Mouse (Mus musculus): ENCODE data around the gene Hoga1.

The Hoga1 gene

DNA sequence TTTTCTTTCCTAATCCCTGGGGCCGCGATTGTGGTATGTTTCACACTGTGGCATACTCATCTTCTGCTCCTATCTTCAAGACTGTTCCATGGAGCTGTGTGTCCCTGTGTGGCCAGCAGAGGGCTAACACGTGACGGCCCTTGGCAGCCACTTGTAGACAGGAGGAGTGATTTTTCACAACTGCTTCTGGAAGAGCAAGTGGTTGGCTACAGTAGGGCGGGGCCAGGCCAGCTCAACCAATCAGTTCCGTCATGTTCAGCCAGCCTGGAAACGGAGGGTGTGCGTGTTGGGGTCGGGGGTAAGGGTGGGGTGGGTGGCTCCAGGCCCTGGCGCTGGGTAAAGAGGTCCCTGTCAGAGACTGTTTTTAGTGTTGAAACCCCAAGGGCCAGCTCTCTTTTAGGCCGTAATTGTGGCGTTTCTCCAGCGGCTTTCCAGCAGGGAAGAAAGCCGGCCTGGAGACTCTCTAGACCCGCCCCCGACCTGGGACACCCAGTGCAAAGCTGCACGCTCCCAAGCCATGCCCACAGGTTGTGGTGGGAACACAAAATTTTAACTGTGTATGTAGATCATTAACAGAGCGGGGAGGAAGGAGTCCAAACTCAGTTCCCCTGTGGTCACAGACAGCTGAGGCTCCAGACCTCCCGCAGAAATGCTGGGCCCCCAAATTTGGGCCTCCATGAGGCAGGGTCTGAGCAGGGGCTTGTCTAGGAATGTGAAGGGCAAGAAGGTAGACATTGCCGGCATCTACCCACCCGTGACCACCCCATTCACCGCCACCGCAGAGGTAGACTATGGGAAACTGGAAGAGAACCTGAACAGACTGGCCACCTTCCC lies at the start of gene Hoga1:
Gene Hoga1 (plus strand): TSS at position 342 of the 834 bp plus-strand sequence.
- peak; percentile 12; the same call in 1 of the 2 replicates for TF ChIP-seq GATA4 (IDR thresholded peaks at IDR 0.05; ENCODE audit: insufficient replicate concordance, low read length)

DNA sequence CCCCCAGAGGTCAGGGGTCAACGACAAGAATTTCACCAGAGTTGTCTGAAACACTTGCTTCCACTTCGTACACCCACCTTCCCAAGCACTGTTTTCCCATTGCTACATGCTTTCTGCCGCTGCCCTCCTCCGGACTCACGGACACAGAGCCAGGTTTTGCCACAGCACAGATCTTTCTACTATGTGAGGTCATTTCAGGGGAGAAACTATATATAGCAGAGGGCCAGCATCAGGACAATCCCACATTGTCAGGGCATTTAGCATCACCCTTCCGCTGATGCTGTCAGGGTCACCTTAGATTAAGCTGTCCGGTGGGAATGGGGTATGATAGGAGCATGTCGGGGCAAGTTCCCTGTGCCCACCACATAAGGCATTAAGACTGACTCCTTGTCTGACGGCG lies 48.3 kb upstream of the Hoga1 start:
- TF ChIP-seq GATA4 (IDR thresholded peaks at IDR 0.05; ENCODE audit: insufficient replicate concordance, low read length): no peak

DNA sequence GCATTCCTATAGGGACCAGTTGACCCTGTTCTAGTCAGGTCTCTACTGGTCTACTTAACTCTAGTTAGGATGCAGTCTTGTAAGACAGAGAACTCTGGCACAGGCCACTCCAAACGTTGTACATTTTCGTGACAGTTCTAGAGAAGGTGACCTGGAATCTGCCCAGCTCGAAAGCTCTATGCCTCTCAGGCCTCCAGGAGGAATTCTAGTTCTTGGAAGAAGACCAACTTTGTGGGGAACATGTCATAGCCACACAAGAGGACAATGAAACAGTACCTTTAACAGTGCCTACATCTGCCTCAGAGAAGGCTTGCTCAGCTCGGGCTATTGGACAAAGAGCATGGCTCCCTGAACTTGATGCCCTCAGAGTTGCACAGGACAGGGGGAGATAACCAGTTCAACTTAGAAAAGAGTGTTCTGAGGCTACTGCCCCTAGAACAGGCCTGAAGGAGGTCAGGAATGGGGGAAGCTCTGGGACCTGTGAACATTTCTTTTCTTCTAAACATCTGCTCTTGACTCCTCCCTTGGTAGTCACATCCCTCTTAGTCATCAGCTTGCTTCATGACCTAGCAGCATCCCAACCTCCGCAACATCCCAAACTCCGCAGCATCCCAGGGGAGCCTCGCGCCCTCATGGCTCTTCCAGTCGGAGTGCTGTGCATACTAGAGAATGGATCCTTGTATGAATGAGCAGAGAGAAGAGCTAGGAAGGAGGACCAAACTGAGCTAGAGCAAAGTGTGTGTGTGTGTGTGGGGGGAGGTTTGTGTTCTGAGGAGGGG lies 46.5 kb upstream of the Hoga1 start:
- TF ChIP-seq GATA4 (IDR thresholded peaks at IDR 0.05; ENCODE audit: insufficient replicate concordance, low read length): no peak

GRCm38 (mm10) chr19:41999688-42000283 lies 45.6 kb upstream of the Hoga1 start:
- no peak for TF ChIP-seq GATA4 (IDR thresholded peaks at IDR 0.05; ENCODE audit: insufficient replicate concordance, low read length)

DNA sequence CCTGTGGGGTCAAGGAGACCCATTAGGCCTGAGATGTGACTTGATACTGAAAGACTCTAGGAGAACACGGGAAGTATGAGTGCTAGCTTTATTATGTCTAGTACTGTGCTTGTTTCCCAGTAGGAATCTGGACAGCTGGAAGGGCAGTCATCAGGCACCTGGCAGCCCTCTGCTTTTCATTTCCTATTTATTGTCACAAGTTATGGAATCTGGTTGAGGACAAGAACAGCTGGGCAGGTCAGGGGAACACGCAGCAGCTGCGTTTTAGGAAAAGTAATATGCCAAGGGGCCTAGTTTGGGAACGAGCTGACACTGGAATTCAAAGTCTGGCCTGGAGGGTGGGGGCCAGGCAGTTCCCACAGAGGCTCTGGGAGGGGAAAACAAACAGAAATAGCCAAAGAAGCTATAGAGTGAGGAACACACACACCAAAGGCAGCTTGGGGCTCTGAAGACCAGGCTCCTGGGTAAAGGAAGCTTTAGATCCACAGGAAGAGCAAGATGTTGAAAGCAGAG lies 44.9 kb upstream of the Hoga1 start:
- no peak for TF ChIP-seq GATA4 (IDR thresholded peaks at IDR 0.05; ENCODE audit: insufficient replicate concordance, low read length)

GRCm38 (mm10) chr19:42001253-42001980 lies 44.0 kb upstream of the Hoga1 start:
- TF ChIP-seq GATA4 (IDR thresholded peaks at IDR 0.05; ENCODE audit: insufficient replicate concordance, low read length): no peak

GRCm38 (mm10) chr19:42004258-42004657 lies 41.2 kb upstream of the Hoga1 start:
- no peak for TF ChIP-seq GATA4 (IDR thresholded peaks at IDR 0.05; ENCODE audit: insufficient replicate concordance, low read length)

DNA sequence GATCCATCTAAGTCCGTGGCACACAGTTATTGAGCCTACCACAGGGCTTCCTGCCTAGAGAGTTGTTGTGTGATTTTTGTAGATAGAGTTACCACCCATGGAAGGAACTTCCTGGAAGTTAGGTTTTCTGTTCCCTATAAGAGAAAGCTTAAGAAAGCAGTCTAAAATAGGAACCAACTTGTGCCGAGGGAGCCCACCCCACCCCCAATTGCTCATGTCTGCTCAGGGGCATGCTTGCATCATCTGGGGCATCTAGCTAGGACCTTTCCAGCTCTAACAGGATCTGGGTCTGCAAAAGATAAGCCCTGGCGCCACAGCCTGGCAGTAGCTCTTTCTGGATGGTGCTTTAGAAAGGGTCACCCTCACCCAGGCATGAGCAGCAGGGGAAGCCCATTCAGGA lies 39.8 kb upstream of the Hoga1 start:
- TF ChIP-seq GATA4 (IDR thresholded peaks at IDR 0.05; ENCODE audit: insufficient replicate concordance, low read length): no peak

GRCm38 (mm10) chr19:42006568-42006967 lies 38.8 kb upstream of the Hoga1 start:
- no peak for TF ChIP-seq GATA4 (IDR thresholded peaks at IDR 0.05; ENCODE audit: insufficient replicate concordance, low read length)

GRCm38 (mm10) chr19:42008586-42008985 lies 36.8 kb upstream of the Hoga1 start:
- no peak for TF ChIP-seq GATA4 (IDR thresholded peaks at IDR 0.05; ENCODE audit: insufficient replicate concordance, low read length)

DNA sequence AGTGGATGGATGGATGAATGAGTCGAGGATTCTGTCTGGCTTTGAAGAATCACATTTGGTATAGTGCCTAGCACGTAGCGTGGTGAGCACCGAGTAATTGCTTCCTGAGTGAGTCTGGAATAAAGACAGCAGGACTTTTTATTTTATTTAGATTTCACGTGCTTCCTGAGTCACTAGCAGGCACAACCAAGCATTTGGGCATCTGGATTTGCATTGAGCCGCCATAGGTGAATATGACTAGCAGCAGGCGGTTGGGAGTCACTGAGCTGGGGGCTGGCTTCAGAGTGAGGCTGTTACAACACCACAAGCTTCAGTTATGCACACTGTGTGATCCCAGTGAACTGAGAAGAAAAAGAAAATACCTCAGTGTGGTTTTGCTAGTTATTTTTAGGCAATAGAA lies 36.3 kb upstream of the Hoga1 start:
- TF ChIP-seq GATA4 (IDR thresholded peaks at IDR 0.05; ENCODE audit: insufficient replicate concordance, low read length): no peak

- TF ChIP-seq GATA4 (IDR thresholded peaks at IDR 0.05; ENCODE audit: insufficient replicate concordance, low read length): no peak
Measured at GRCm38 (mm10) chr19:42010436-42010835, 35.0 kb upstream of the Hoga1 start.

GRCm38 (mm10) chr19:42011123-42011522 lies 34.3 kb upstream of the Hoga1 start:
- no peak for TF ChIP-seq GATA4 (IDR thresholded peaks at IDR 0.05; ENCODE audit: insufficient replicate concordance, low read length)

- TF ChIP-seq GATA4 (IDR thresholded peaks at IDR 0.05; ENCODE audit: insufficient replicate concordance, low read length): no peak
Measured at GRCm38 (mm10) chr19:42014231-42014825, 31.1 kb upstream of the Hoga1 start.
